Mouse (Mus musculus) ES-E14 (cell line): ENCODE data around the gene Hist2h3c2. TPM values are rescaled to one million over a fixed set of nuclear protein-coding genes. Genes with fewer than 3 reads are reported as not detected.
"Not testable (repeated sequence)": the region's sequence is repeated elsewhere in the genome, so short reads cannot be mapped to it uniquely, and the experiment has no call there.

Experiments
- DNase-seq: peaks from one replicate; pipeline ENCODE4 v3.0.0-alpha.2; 2013; ENCODE audit warnings: low read depth, low spot score
- H3K27ac ChIP-seq: 2 replicates; pipeline ENCODE4 v1.5.1; 2012; ENCODE audit warnings: low read depth, mild to moderate bottlenecking, low read length, moderate library complexity, mixed read lengths; ENCODE audit not compliant: poor library complexity, insufficient read depth, severe bottlenecking
- H3K36me3 ChIP-seq: 2 replicates; pipeline ENCODE4 v1.6.1; 2012; ENCODE audit warnings: mild to moderate bottlenecking, low read length, moderate library complexity, mixed read lengths; ENCODE audit not compliant: control insufficient read depth, poor library complexity, insufficient read depth, severe bottlenecking
- H3K4me1 ChIP-seq, 2 experiments: fragments of 150-350 bp in 1 of 2; sonication (generic) in 1 of 2; 2 replicates each; pipeline ENCODE4 v1.6.1; 2012; ENCODE audit warnings: low read length in 2 of 2, mild to moderate bottlenecking in 1 of 2, mixed read lengths in 1 of 2; ENCODE audit not compliant: control insufficient read depth in 2 of 2, insufficient read depth in 2 of 2, poor library complexity in 1 of 2
- H3K4me3 ChIP-seq, 2 experiments: fragments of 150-350 bp in 1 of 2; sonication (generic) in 1 of 2; 2 replicates each; pipeline ENCODE4 v1.5.1; 2012; ENCODE audit warnings: low read length in 2 of 2, low read depth in 1 of 2, mild to moderate bottlenecking in 1 of 2, mixed read lengths in 1 of 2; ENCODE audit not compliant: insufficient read depth in 1 of 2, poor library complexity in 1 of 2, severe bottlenecking in 1 of 2
- H3K9ac ChIP-seq: 2 replicates; pipeline ENCODE4 v1.6.1; 2012; ENCODE audit warnings: low read depth, mild to moderate bottlenecking, low read length, mixed read lengths; ENCODE audit not compliant: poor library complexity, insufficient read depth, severe bottlenecking
- H3K9me3 ChIP-seq: fragments of 150-350 bp; sonication (generic); 2 replicates; pipeline ENCODE4 v1.6.1; 2012; ENCODE audit warnings: low read depth, mild to moderate bottlenecking, low read length; ENCODE audit not compliant: control insufficient read depth, insufficient read depth
- CHD2 ChIP-seq: IDR thresholded peaks from 2 replicates; pipeline ENCODE4 v1.6.1; 2014; ENCODE audit warnings: mild to moderate bottlenecking, low read depth, low read length, inconsistent platforms
- HCFC1 ChIP-seq: IDR thresholded peaks from 2 replicates; pipeline ENCODE4 v1.6.1; 2012; ENCODE audit warnings: low read length, inconsistent platforms, borderline replicate concordance; ENCODE audit not compliant: insufficient read depth
- MAFK ChIP-seq: IDR thresholded peaks from 2 replicates; pipeline ENCODE4 v1.6.1; 2014; ENCODE audit warnings: mild to moderate bottlenecking, low read depth, low read length, inconsistent platforms; ENCODE audit not compliant: insufficient read depth
- ZC3H11A ChIP-seq: IDR thresholded peaks from 2 replicates; pipeline ENCODE4 v1.6.1; 2012; ENCODE audit warnings: low read depth, mild to moderate bottlenecking, inconsistent platforms, low read length, borderline replicate concordance
- ZNF384 ChIP-seq: IDR thresholded peaks from 2 replicates; pipeline ENCODE4 v1.6.1; 2012; ENCODE audit warnings: low read depth, low read length, inconsistent platforms
- in situ Hi-C, 2 experiments: fragments of 600-800 bp; cut with MboI; formaldehyde crosslinking; loops; one replicate each; pipeline ENCODE4 v1.15.1; 2025; ENCODE audit warnings: low sequenced_read_pairs in 2 of 2, inconsistent platforms in 1 of 2; ENCODE audit not compliant: unreplicated experiment in 2 of 2
- total RNA-seq: library from RNA; depleted of rRNA; stranded (reverse); fragments of 300-350 nt; gene quantifications from 2 replicates; pipeline ENCODE4 v1.2.3, GENCODE M21; 2012; rRNA removed

The Hist2h3c2 gene
- total RNA-seq = 398 and 546 TPM in 2 replicates

- H3K9me3 ChIP-seq, DNase-seq, H3K36me3 ChIP-seq, in situ Hi-C loops: not testable (repeated sequence)
- H3K4me1 ChIP-seq = peaks cover 6 to 15% of the 10 kb centered on the region in 2 experiments
- peak within 1 kb of the TSS; percentile 94 for H3K9ac ChIP-seq
- peak within 1 kb of the TSS; percentile 97 for H3K27ac ChIP-seq
- H3K4me3 ChIP-seq = peak within 1 kb of the TSS; percentile 74 to 81
These were observed at the start of gene Hist2h3c2 for GRCm38 (mm10) chr3:96238954-96239793. Gene Hist2h3c2 (minus strand): TSS chr3:96239127.

- H3K27ac ChIP-seq, H3K9ac ChIP-seq, in situ Hi-C loops, H3K9me3 ChIP-seq, H3K4me3 ChIP-seq, DNase-seq, H3K36me3 ChIP-seq: not testable (repeated sequence)
- peaks cover 0 to 12% of the 10 kb centered on the region in 2 experiments; a peak in 1 of 4 replicates for H3K4me1 ChIP-seq
- TF ChIP-seq HCFC1 = 0 out of 2 replicates have a peak, but pooled peaks have one; percentile 49
These were observed 48.4 kb upstream of the Hist2h3c2 start for GRCm38 (mm10) chr3:96287334-96287733.

- no peak overlapping the region for H3K4me3 ChIP-seq
- in situ Hi-C loops = loop anchor here in 1 of 2 experiments (5.0 kb wide), 1 partner anchor 148 kb away; no protein-coding TSS in a partner anchor
- peaks cover 0 to 7% of the 10 kb centered on the region in 2 experiments; a peak in 1 of 4 replicates for H3K4me1 ChIP-seq
- peaks cover 2% of the 10 kb centered on the region; the same call in 1 of the 2 replicates for H3K9me3 ChIP-seq
- TF ChIP-seq MAFK = no peak
- peak; percentile 55; the same call in 1 of the 2 replicates for TF ChIP-seq ZC3H11A
- no peak for TF ChIP-seq CHD2
- TF ChIP-seq HCFC1 = no peak
- TF ChIP-seq ZNF384 = no peak
- H3K36me3 ChIP-seq = no peaks in the 10 kb centered on the region
- no peak overlapping the region for H3K9ac ChIP-seq
- H3K27ac ChIP-seq = no peak overlapping the region
- DNase-seq = peak; percentile 39
These were observed 45.5 kb upstream of the Hist2h3c2 start for GRCm38 (mm10) chr3:96284457-96284856.

GRCm38 (mm10) chr3:96280660-96281059 is 41.7 kb upstream of the Hist2h3c2 start:
- H3K4me3 ChIP-seq = no peak overlapping the region
- H3K9ac ChIP-seq = 0 out of 2 replicates have a peak overlapping the region, but pooled peaks have one; percentile 22
- in situ Hi-C loops = loop anchor here in 1 of 2 experiments (5.0 kb wide), 1 partner anchor 152 kb away; no protein-coding TSS in a partner anchor
- no peaks in the 10 kb centered on the region for H3K9me3 ChIP-seq
- peaks cover 0 to 7% of the 10 kb centered on the region in 2 experiments; a peak in 1 of 4 replicates for H3K4me1 ChIP-seq
- TF ChIP-seq ZNF384 (no peak), CHD2 (no peak), MAFK (no peak), HCFC1 (no peak), ZC3H11A (peak; percentile 32; the same call in 1 of the 2 replicates)
- no peaks in the 10 kb centered on the region for H3K36me3 ChIP-seq
- no peak for DNase-seq
- no peak overlapping the region for H3K27ac ChIP-seq
